Mouse (Mus musculus): Measurements from ENCODE around the gene Them5. TPM values are rescaled to one million over a fixed set of nuclear protein-coding genes. Genes with fewer than 3 reads are reported as not detected.
A peak's percentile ranks its signal among the peaks of the same experiment; 100 is the strongest.

Gene Them5
- total RNA-seq (2021), result not detected

GRCm38 (mm10) chr3:94341959-94342422 lies at the start of gene Them5:
Them5 (plus strand) TSS chr3:94342099.
- no peak for DNase-seq (ENCODE audit: low spot score in 2 of 2)
- intact Hi-C loops (cut with DNase I), result no loop called here

GRCm38 (mm10) chr3:94305457-94305856 lies 36.4 kb upstream of the Them5 start:
- intact Hi-C loops (cut with DNase I), result no loop called here
- no peak for DNase-seq (ENCODE audit: low spot score in 2 of 2)

- intact Hi-C loops (cut with DNase I), result no loop called here
- DNase-seq (ENCODE audit: low spot score in 2 of 2), result no peak
Measured at GRCm38 (mm10) chr3:94306975-94307374, 34.9 kb upstream of the Them5 start.

GRCm38 (mm10) chr3:94309633-94310363 lies 32.1 kb upstream of the Them5 start, which contains the start of gene Them4:
Them4 (plus strand) TSS chr3:94310089.
- peak; percentile 91 to 92 for DNase-seq (ENCODE audit: low spot score in 2 of 2)
- intact Hi-C loops (cut with DNase I), result no loop called here

GRCm38 (mm10) chr3:94310491-94310890 lies 31.4 kb upstream of the Them5 start:
- DNase-seq (ENCODE audit: low spot score in 2 of 2), result no peak
- intact Hi-C loops (cut with DNase I), result no loop called here

- no peak for DNase-seq (ENCODE audit: low spot score in 2 of 2)
- intact Hi-C loops (cut with DNase I), result no loop called here
Measured at GRCm38 (mm10) chr3:94310911-94311310, 31.0 kb upstream of the Them5 start.

- intact Hi-C loops (cut with DNase I), result no loop called here
- no peak for DNase-seq (ENCODE audit: low spot score in 2 of 2)
Measured at GRCm38 (mm10) chr3:94311376-94311775, 30.5 kb upstream of the Them5 start.

GRCm38 (mm10) chr3:94328681-94329080 lies 13.2 kb upstream of the Them5 start:
- no peak for DNase-seq (ENCODE audit: low spot score in 2 of 2)
- intact Hi-C loops (cut with DNase I), result no loop called here

GRCm38 (mm10) chr3:94334442-94334841 lies 7.5 kb upstream of the Them5 start:
- no peak for DNase-seq (ENCODE audit: low spot score in 2 of 2)
- intact Hi-C loops (cut with DNase I), result no loop called here

GRCm38 (mm10) chr3:94338522-94338921 lies 3.4 kb upstream of the Them5 start:
- intact Hi-C loops (cut with DNase I), result no loop called here
- no peak for DNase-seq (ENCODE audit: low spot score in 2 of 2)

- DNase-seq (ENCODE audit: low spot score in 2 of 2), result no peak
- intact Hi-C loops (cut with DNase I), result no loop called here
Measured at GRCm38 (mm10) chr3:94342552-94342951, 653 bp downstream of the Them5 start.

GRCm38 (mm10) chr3:94344182-94344581 lies 2.3 kb downstream of the Them5 start:
- no peak for DNase-seq (ENCODE audit: low spot score in 2 of 2)
- intact Hi-C loops (cut with DNase I), result no loop called here

- intact Hi-C loops (cut with DNase I), result no loop called here
- no peak for DNase-seq (ENCODE audit: low spot score in 2 of 2)
Measured at GRCm38 (mm10) chr3:94344897-94345296, 3.0 kb downstream of the Them5 start.

- DNase-seq (ENCODE audit: low spot score in 2 of 2), result no peak
- intact Hi-C loops (cut with DNase I), result no loop called here
Measured at GRCm38 (mm10) chr3:94348146-94348545, 6.2 kb downstream of the Them5 start.

GRCm38 (mm10) chr3:94360812-94361211 lies 18.9 kb downstream of the Them5 start:
- intact Hi-C loops (cut with DNase I), result no loop called here
- DNase-seq (ENCODE audit: low spot score in 2 of 2), result peak; percentile 30 to 66

- intact Hi-C loops (cut with DNase I), result no loop called here
Measured at GRCm38 (mm10) chr3:94362138-94362537, 20.2 kb downstream of the Them5 start, which contains the start of gene C2cd4d. C2cd4d (plus strand) TSS chr3:94362438.

GRCm38 (mm10) chr3:94363291-94364153 lies 21.6 kb downstream of the Them5 start:
- DNase-seq (ENCODE audit: low spot score in 2 of 2), result peak; percentile 25 to 46
- intact Hi-C loops (cut with DNase I), result no loop called here

More at GRCm38 (mm10) chr3:94362138-94362537, 20.2 kb downstream of the Them5 start, which contains the start of gene C2cd4d:
- DNase-seq (ENCODE audit: low spot score in 2 of 2), result no peak

- intact Hi-C loops (cut with DNase I), result no loop called here
- DNase-seq (ENCODE audit: low spot score in 2 of 2), result no peak
Measured at GRCm38 (mm10) chr3:94364154-94364526, 22.2 kb downstream of the Them5 start.

GRCm38 (mm10) chr3:94366761-94367160 lies 24.9 kb downstream of the Them5 start:
- intact Hi-C loops (cut with DNase I), result loop anchor here (2.0 to 5.0 kb wide), 5 partner anchors 46 to 536 kb away; partner anchors contain the start of genes Mrpl9, Oaz3 and Tdrkh
- peak; percentile 83 to 88 for DNase-seq (ENCODE audit: low spot score in 2 of 2)

- intact Hi-C loops (cut with DNase I), result loop anchor here (2.0 to 5.0 kb wide), 5 partner anchors 45 to 535 kb away; partner anchors contain the start of genes Mrpl9, Oaz3 and Tdrkh
Measured at GRCm38 (mm10) chr3:94367511-94367910, 25.6 kb downstream of the Them5 start.

More at GRCm38 (mm10) chr3:94367511-94367910, 25.6 kb downstream of the Them5 start:
- no peak for DNase-seq (ENCODE audit: low spot score in 2 of 2)

Measured in left cerebral cortex, postnatal 25 days (tissue).